Mouse (Mus musculus) forebrain, embryonic 12.5 days (tissue): ENCODE measurements around the gene Rps19. TPM values are rescaled to one million over a fixed set of nuclear protein-coding genes. Genes with fewer than 3 reads are reported as not detected.
A peak's percentile ranks its signal among the peaks of the same experiment; 100 is the strongest.
"Not testable (repeated sequence)": the region's sequence is repeated elsewhere in the genome, so short reads cannot be mapped to it uniquely, and the experiment has no call there.

Experiments
- ATAC-seq: fragments of 200-750 bp; cut with Nextera tagmentation; 2 replicates; pipeline ENCODE4 v1.8.0; 2017; ENCODE audit warnings: moderate TSS enrichment; ENCODE audit not compliant: low FRiP score
- H3K27ac ChIP-seq: fragments of 300-500 bp; sonication (generic); 2 replicates; pipeline ENCODE4 v1.5.1; 2016; ENCODE audit warnings: mild to moderate bottlenecking
- H3K27me3 ChIP-seq: fragments of 300-500 bp; sonication (generic); 2 replicates; pipeline ENCODE4 v1.6.1; 2016; ENCODE audit warnings: mild to moderate bottlenecking
- H3K36me3 ChIP-seq: fragments of 300-500 bp; sonication (generic); replicated peaks from 2 replicates; pipeline ENCODE4 v1.6.1; 2016; ENCODE audit warnings: mild to moderate bottlenecking
- H3K4me1 ChIP-seq: fragments of 300-500 bp; sonication (generic); 2 replicates; pipeline ENCODE4 v1.6.1; 2016
- H3K4me2 ChIP-seq: fragments of 300-500 bp; sonication (generic); 2 replicates; pipeline ENCODE4 v1.6.1; 2016; ENCODE audit warnings: mild to moderate bottlenecking, moderate library complexity
- H3K4me3 ChIP-seq: fragments of 300-500 bp; sonication (generic); replicated peaks from 2 replicates; pipeline ENCODE4 v1.5.1; 2016; ENCODE audit warnings: mild to moderate bottlenecking
- H3K9ac ChIP-seq: fragments of 300-500 bp; sonication (generic); 2 replicates; pipeline ENCODE4 v1.6.1; 2016; ENCODE audit warnings: mild to moderate bottlenecking
- H3K9me3 ChIP-seq: fragments of 300-500 bp; sonication (generic); 2 replicates; pipeline ENCODE4 v1.6.1; 2016
- WGBS: fragments of 180-500 bp; shearing (Covaris S2); methylation state at CpG from one replicate; pipeline ENCODE4 v1.1.7; 2016; 5-methylcytosine and 5-hydroxymethylcytosine counted together
- polyA plus RNA-seq: library from polyadenylated mRNA; unstranded; fragments of >200 nt; fragmentation: Nextera tagmentation; extraction: Ambion mirVana; gene quantifications from 2 replicates; pipeline ENCODE4 v1.2.1, GENCODE M21; 2016

The Rps19 gene
- polyA plus RNA-seq, result 1,399 and 1,518 TPM in 2 replicates

GRCm38 (mm10) chr7:24883896-24884692 lies at the start of gene Rps19:
Gene Rps19, plus strand, starts transcription at chr7:24884371.
- Histone ChIP-seq H3K9me3 (no peaks in the 10 kb centered on the region), H3K4me1 (peaks cover 35% of the 10 kb centered on the region), H3K36me3 (peaks cover 35% of the 10 kb centered on the region), H3K4me3 (peak within 1 kb of the TSS; percentile 99), H3K27ac (peak within 1 kb of the TSS; percentile 90), H3K27me3 (no peaks in the 10 kb centered on the region), H3K9ac (peak within 1 kb of the TSS; percentile 100), H3K4me2 (peak within 1 kb of the TSS; percentile 85)
- under 1% methylated on average over 57 of the region's 57 CpGs for WGBS
- peak; percentile 92 for ATAC-seq

- not testable (repeated sequence) for H3K27ac ChIP-seq, H3K9ac ChIP-seq, H3K4me3 ChIP-seq, H3K9me3 ChIP-seq, H3K27me3 ChIP-seq, H3K4me2 ChIP-seq, H3K36me3 ChIP-seq, H3K4me1 ChIP-seq, ATAC-seq
- WGBS, result 73% methylated on average over 12 of the region's 13 CpGs
Measured at GRCm38 (mm10) chr7:24838732-24839409, 45.3 kb upstream of the Rps19 start.

- WGBS, result 88% methylated on average over 8 of the region's 8 CpGs
- ATAC-seq, result no peak
- Histone ChIP-seq H3K27ac (no peak overlapping the region), H3K9me3 (no peaks in the 10 kb centered on the region), H3K36me3 (no peaks in the 10 kb centered on the region), H3K9ac (no peak overlapping the region), H3K4me1 (no peaks in the 10 kb centered on the region), H3K4me2 (no peak overlapping the region), H3K27me3 (no peaks in the 10 kb centered on the region), H3K4me3 (no peak overlapping the region)
Measured at GRCm38 (mm10) chr7:24839410-24839808, 44.8 kb upstream of the Rps19 start.

- Histone ChIP-seq H3K9me3 (no peaks in the 10 kb centered on the region), H3K27ac (no peak overlapping the region), H3K4me2 (no peak overlapping the region), H3K9ac (no peak overlapping the region), H3K4me3 (no peak overlapping the region), H3K27me3 (no peaks in the 10 kb centered on the region), H3K4me1 (no peaks in the 10 kb centered on the region), H3K36me3 (no peaks in the 10 kb centered on the region)
- no peak for ATAC-seq
- WGBS, result 51% methylated on average over 3 of the region's 3 CpGs
Measured at GRCm38 (mm10) chr7:24840331-24840730, 43.8 kb upstream of the Rps19 start.

GRCm38 (mm10) chr7:24841009-24841408 lies 43.2 kb upstream of the Rps19 start:
- H3K9me3 ChIP-seq, result no peaks in the 10 kb centered on the region
- H3K27ac ChIP-seq, result no peak overlapping the region
- no peaks in the 10 kb centered on the region for H3K27me3 ChIP-seq
- no peak overlapping the region for H3K4me3 ChIP-seq
- WGBS, result 73% methylated on average over 4 of the region's 4 CpGs
- no peaks in the 10 kb centered on the region for H3K4me1 ChIP-seq
- H3K36me3 ChIP-seq, result no peaks in the 10 kb centered on the region
- H3K4me2 ChIP-seq, result no peak overlapping the region
- no peak for ATAC-seq
- H3K9ac ChIP-seq, result no peak overlapping the region

GRCm38 (mm10) chr7:24844144-24844543 lies 40.0 kb upstream of the Rps19 start:
- no peaks in the 10 kb centered on the region for H3K36me3 ChIP-seq
- 46% methylated on average over 5 of the region's 5 CpGs for WGBS
- no peak overlapping the region for H3K9ac ChIP-seq
- no peaks in the 10 kb centered on the region for H3K27me3 ChIP-seq
- no peak for ATAC-seq
- H3K4me1 ChIP-seq, result no peaks in the 10 kb centered on the region
- no peak overlapping the region for H3K4me3 ChIP-seq
- H3K27ac ChIP-seq, result no peak overlapping the region
- no peaks in the 10 kb centered on the region for H3K9me3 ChIP-seq
- no peak overlapping the region for H3K4me2 ChIP-seq

GRCm38 (mm10) chr7:24845181-24845580 lies 39.0 kb upstream of the Rps19 start:
- WGBS, result 88% methylated on average over 9 of the region's 9 CpGs
- ATAC-seq, result no peak
- H3K4me3 ChIP-seq, result no peak overlapping the region
- H3K9me3 ChIP-seq, result no peaks in the 10 kb centered on the region
- no peak overlapping the region for H3K4me2 ChIP-seq
- H3K36me3 ChIP-seq, result no peaks in the 10 kb centered on the region
- H3K27ac ChIP-seq, result no peak overlapping the region
- H3K9ac ChIP-seq, result no peak overlapping the region
- H3K4me1 ChIP-seq, result no peaks in the 10 kb centered on the region
- no peaks in the 10 kb centered on the region for H3K27me3 ChIP-seq

GRCm38 (mm10) chr7:24845713-24846112 lies 38.5 kb upstream of the Rps19 start:
- ATAC-seq, result no peak; the same call in 1 of the 2 replicates
- no peaks in the 10 kb centered on the region for H3K9me3 ChIP-seq
- no peak overlapping the region for H3K27ac ChIP-seq
- H3K27me3 ChIP-seq, result no peaks in the 10 kb centered on the region
- no peak overlapping the region for H3K4me2 ChIP-seq
- H3K4me3 ChIP-seq, result no peak overlapping the region
- 2% methylated on average over 6 of the region's 6 CpGs for WGBS
- 0 out of 2 replicates have a peak, but pooled peaks cover under 1% of the 10 kb centered on the region for H3K4me1 ChIP-seq
- no peak overlapping the region for H3K9ac ChIP-seq
- no peaks in the 10 kb centered on the region for H3K36me3 ChIP-seq

- H3K27me3 ChIP-seq, H3K9me3 ChIP-seq, H3K4me1 ChIP-seq, ATAC-seq, H3K27ac ChIP-seq, H3K9ac ChIP-seq, H3K4me3 ChIP-seq, H3K36me3 ChIP-seq, H3K4me2 ChIP-seq: not testable (repeated sequence)
- 35% methylated on average over 2 of the region's 2 CpGs for whole genome bisulfite sequencing
Measured at GRCm38 (mm10) chr7:24846576-24846975, 37.6 kb upstream of the Rps19 start.

- H3K9me3 ChIP-seq, result no peaks in the 10 kb centered on the region
- 0 out of 2 replicates have a peak overlapping the region, but pooled peaks have one; percentile 43 for H3K27ac ChIP-seq
- no peak overlapping the region for H3K4me3 ChIP-seq
- H3K4me1 ChIP-seq, result peaks cover 8% of the 10 kb centered on the region
- ATAC-seq, result no peak
- no peak overlapping the region for H3K9ac ChIP-seq
- WGBS, result 30% methylated on average over 5 of the region's 5 CpGs
- no peaks in the 10 kb centered on the region for H3K27me3 ChIP-seq
- H3K36me3 ChIP-seq, result no peaks in the 10 kb centered on the region
- no peak overlapping the region for H3K4me2 ChIP-seq
Measured at GRCm38 (mm10) chr7:24850162-24850561, 34.0 kb upstream of the Rps19 start.

GRCm38 (mm10) chr7:24850899-24851303 lies 33.3 kb upstream of the Rps19 start:
- Histone ChIP-seq H3K4me1 (peaks cover 8% of the 10 kb centered on the region), H3K36me3 (no peaks in the 10 kb centered on the region), H3K4me2 (no peak overlapping the region), H3K27me3 (no peaks in the 10 kb centered on the region), H3K9me3 (no peaks in the 10 kb centered on the region), H3K9ac (no peak overlapping the region), H3K4me3 (no peak overlapping the region), H3K27ac (no peak overlapping the region)
- ATAC-seq, result no peak; the same call in 1 of the 2 replicates
- 38% methylated on average over 6 of the region's 6 CpGs for WGBS

GRCm38 (mm10) chr7:24851596-24852325 lies 32.4 kb upstream of the Rps19 start:
- no peak overlapping the region for H3K27ac ChIP-seq

More at GRCm38 (mm10) chr7:24851596-24852325, 32.4 kb upstream of the Rps19 start:
- Histone ChIP-seq H3K36me3 (no peaks in the 10 kb centered on the region), H3K9me3 (no peaks in the 10 kb centered on the region), H3K27me3 (no peaks in the 10 kb centered on the region), H3K4me2 (no peak overlapping the region), H3K4me3 (no peak overlapping the region), H3K4me1 (peaks cover 10% of the 10 kb centered on the region), H3K9ac (no peak overlapping the region)
- no peak for ATAC-seq
- 82% methylated on average over 5 of the region's 5 CpGs for WGBS
